Mouse (Mus musculus) spleen, adult 2 months (tissue): ENCODE results near the gene Vdr. TPM values are rescaled to one million over a fixed set of nuclear protein-coding genes. Genes with fewer than 3 reads are reported as not detected.

Experiments
- DNase-seq, 2 experiments: peaks; one replicate each; pipeline versions ENCODE4 v3.0.0 to v3.0.0-alpha.2; 2012 to 2021; ENCODE audit warnings: low spot score in 2 of 2, low read depth in 1 of 2
- H3K27ac ChIP-seq: fragments of 200-500 bp; 2 replicates; pipeline ENCODE4 v1.5.1; 2012; ENCODE audit warnings: low read length, inconsistent platforms; ENCODE audit not compliant: insufficient read depth
- H3K27me3 ChIP-seq: fragments of 200-500 bp; 2 replicates; pipeline ENCODE4 v1.6.1; 2012; ENCODE audit warnings: mild to moderate bottlenecking, moderate library complexity, low read length, inconsistent platforms; ENCODE audit not compliant: control insufficient read depth, insufficient read depth
- H3K36me3 ChIP-seq: fragments of 200-500 bp; 2 replicates; pipeline ENCODE4 v1.6.1; 2012; ENCODE audit warnings: mild to moderate bottlenecking, low read length, inconsistent platforms; ENCODE audit not compliant: control insufficient read depth, insufficient read depth
- H3K4me1 ChIP-seq: fragments of 200-500 bp; 2 replicates; pipeline ENCODE4 v1.6.1; 2011; ENCODE audit warnings: inconsistent platforms; ENCODE audit not compliant: control insufficient read depth, insufficient read depth, insufficient read length
- H3K4me3 ChIP-seq: fragments of 200-500 bp; 2 replicates; pipeline ENCODE4 v1.5.1; 2011; ENCODE audit warnings: mild to moderate bottlenecking, inconsistent platforms; ENCODE audit not compliant: insufficient read depth, insufficient read length; ENCODE audit errors: extremely low read depth
- CTCF ChIP-seq: fragments of 200-500 bp; IDR thresholded peaks from 2 replicates; pipeline ENCODE4 v1.5.1; 2011; ENCODE audit warnings: mild to moderate bottlenecking, inconsistent platforms; ENCODE audit not compliant: insufficient read depth, insufficient read length, insufficient replicate concordance; ENCODE audit errors: extremely low read depth
- POLR2A ChIP-seq: fragments of 200-500 bp; IDR thresholded peaks from 2 replicates; pipeline ENCODE4 v1.6.1; 2011; ENCODE audit warnings: low read depth, low read length, inconsistent platforms
- WGBS: fragments of 180-500 bp; shearing (Covaris S2); methylation state at CpG from one replicate; pipeline ENCODE4 v1.1.7; 2018; 5-methylcytosine and 5-hydroxymethylcytosine counted together
- polyA plus RNA-seq: library from polyadenylated mRNA; depleted of rRNA; stranded (reverse); fragments of >200 nt; gene quantifications from 2 replicates; pipeline ENCODE4 v1.2.3, GENCODE M21; 2012

Vdr gene
- polyA plus RNA-seq, 1 experiment = 0.70 TPM

GRCm38 (mm10) chr15:97898791-97899190 is 11.6 kb downstream of the Vdr start:
- TF ChIP-seq POLR2A = no peak

GRCm38 (mm10) chr15:97896861-97897654 is 13.4 kb downstream of the Vdr start:
- Histone ChIP-seq H3K27me3 (no peaks in the 10 kb centered on the region), H3K27ac (no peak overlapping the region), H3K4me3 (no peak overlapping the region), H3K36me3 (no peaks in the 10 kb centered on the region), H3K4me1 (no peaks in the 10 kb centered on the region)
- no peak for DNase-seq
- 86% methylated on average over 16 of the region's 16 CpGs for WGBS
- no peak for TF ChIP-seq POLR2A
- no peak for TF ChIP-seq CTCF

More at GRCm38 (mm10) chr15:97898791-97899190, 11.6 kb downstream of the Vdr start:
- no peak overlapping the region for H3K27ac ChIP-seq
- H3K36me3 ChIP-seq = no peaks in the 10 kb centered on the region
- no peaks in the 10 kb centered on the region for H3K27me3 ChIP-seq
- no peak overlapping the region for H3K4me3 ChIP-seq
- no peaks in the 10 kb centered on the region for H3K4me1 ChIP-seq
- 88% methylated on average over 5 of the region's 5 CpGs for WGBS
- DNase-seq = no peak

GRCm38 (mm10) chr15:97896347-97896746 is 14.1 kb downstream of the Vdr start:
- H3K4me3 ChIP-seq = no peak overlapping the region
- WGBS = 89% methylated on average over 9 of the region's 9 CpGs
- DNase-seq = no peak
- H3K4me1 ChIP-seq = no peaks in the 10 kb centered on the region
- TF ChIP-seq POLR2A = no peak
- H3K36me3 ChIP-seq = no peaks in the 10 kb centered on the region
- H3K27me3 ChIP-seq = no peaks in the 10 kb centered on the region
- no peak overlapping the region for H3K27ac ChIP-seq

- 92% methylated on average over 12 of the region's 12 CpGs for WGBS
- no peak overlapping the region for H3K4me3 ChIP-seq
- no peaks in the 10 kb centered on the region for H3K27me3 ChIP-seq
- no peak for DNase-seq
- no peaks in the 10 kb centered on the region for H3K4me1 ChIP-seq
- no peak overlapping the region for H3K27ac ChIP-seq
- TF ChIP-seq CTCF (no peak), POLR2A (no peak)
- no peaks in the 10 kb centered on the region for H3K36me3 ChIP-seq
These were observed 14.6 kb downstream of the Vdr start for GRCm38 (mm10) chr15:97895847-97896246.

GRCm38 (mm10) chr15:97892506-97892905 is 17.9 kb downstream of the Vdr start:
- TF ChIP-seq POLR2A (no peak), CTCF (no peak)
- Histone ChIP-seq H3K4me3 (no peak overlapping the region), H3K27ac (no peak overlapping the region), H3K36me3 (no peaks in the 10 kb centered on the region), H3K27me3 (no peaks in the 10 kb centered on the region), H3K4me1 (no peaks in the 10 kb centered on the region)
- WGBS = 63% methylated on average over 8 of the region's 8 CpGs
- DNase-seq = no peak

- DNase-seq = no peak
- H3K27me3 ChIP-seq = no peaks in the 10 kb centered on the region
- no peaks in the 10 kb centered on the region for H3K4me1 ChIP-seq
- no peaks in the 10 kb centered on the region for H3K36me3 ChIP-seq
- TF ChIP-seq CTCF (no peak), POLR2A (no peak)
- 84% methylated on average over 10 of the region's 10 CpGs for WGBS
- H3K27ac ChIP-seq = no peak overlapping the region
- H3K4me3 ChIP-seq = no peak overlapping the region
These were observed 20.0 kb downstream of the Vdr start for GRCm38 (mm10) chr15:97890450-97890849.

GRCm38 (mm10) chr15:97890017-97890416 is 20.4 kb downstream of the Vdr start:
- Histone ChIP-seq H3K36me3 (no peaks in the 10 kb centered on the region), H3K27me3 (no peaks in the 10 kb centered on the region), H3K27ac (no peak overlapping the region), H3K4me3 (no peak overlapping the region), H3K4me1 (no peaks in the 10 kb centered on the region)
- DNase-seq = no peak
- 79% methylated on average over 11 of the region's 11 CpGs for WGBS
- TF ChIP-seq CTCF = no peak
- no peak for TF ChIP-seq POLR2A
